Mouse (Mus musculus): ENCODE results near the gene Ppp1cb. TPM values are rescaled to one million over a fixed set of nuclear protein-coding genes. Genes with fewer than 3 reads are reported as not detected.

Ppp1cb gene
- polyA plus RNA-seq, 1 experiment from 2014 or later, result 254 TPM

- H3K27me3 ChIP-seq (ENCODE audit: control insufficient read depth, insufficient read depth, low read length), result no peaks in the 10 kb centered on the region
- 60% methylated on average over 5 of the region's 5 CpGs for WGBS
- no peak overlapping the region for H3K9ac ChIP-seq (replicated peaks; ENCODE audit: low read length)
- H3K9me3 ChIP-seq (ENCODE audit: control insufficient read depth, low read length), result no peaks in the 10 kb centered on the region
- ATAC-seq (ENCODE audit: low FRiP score, low TSS enrichment) (no peak), DNase-seq (no peak)
- H3K4me2 ChIP-seq (ENCODE audit: low read length), result no peak overlapping the region
- no peaks in the 10 kb centered on the region for H3K36me3 ChIP-seq (ENCODE audit: control insufficient read depth, insufficient read depth, low read length)
- H3K4me3 ChIP-seq (replicated peaks; ENCODE audit: low read depth, low read length), result no peak overlapping the region
- no peaks in the 10 kb centered on the region for H3K4me1 ChIP-seq (ENCODE audit: control insufficient read depth, insufficient read depth, low read length)
- no peak overlapping the region for H3K27ac ChIP-seq (replicated peaks; ENCODE audit: low read depth, low read length)
Measured at GRCm38 (mm10) chr5:32437901-32438563, 20.6 kb upstream of the Ppp1cb start.

GRCm38 (mm10) chr5:32438564-32438922, 20.1 kb upstream of the Ppp1cb start:
- WGBS, result 79% methylated on average over 2 of the region's 2 CpGs
- Histone ChIP-seq H3K9ac (replicated peaks; ENCODE audit: low read length) (no peak overlapping the region), H3K36me3 (ENCODE audit: control insufficient read depth, insufficient read depth, low read length) (no peaks in the 10 kb centered on the region), H3K27ac (replicated peaks; ENCODE audit: low read depth, low read length) (no peak overlapping the region), H3K4me2 (ENCODE audit: low read length) (no peak overlapping the region), H3K9me3 (ENCODE audit: control insufficient read depth, low read length) (no peaks in the 10 kb centered on the region), H3K4me3 (replicated peaks; ENCODE audit: low read depth, low read length) (no peak overlapping the region), H3K4me1 (ENCODE audit: control insufficient read depth, insufficient read depth, low read length) (no peaks in the 10 kb centered on the region), H3K27me3 (ENCODE audit: control insufficient read depth, insufficient read depth, low read length) (no peaks in the 10 kb centered on the region)
- ATAC-seq (ENCODE audit: low FRiP score, low TSS enrichment) (no peak), DNase-seq (no peak)

DNA sequence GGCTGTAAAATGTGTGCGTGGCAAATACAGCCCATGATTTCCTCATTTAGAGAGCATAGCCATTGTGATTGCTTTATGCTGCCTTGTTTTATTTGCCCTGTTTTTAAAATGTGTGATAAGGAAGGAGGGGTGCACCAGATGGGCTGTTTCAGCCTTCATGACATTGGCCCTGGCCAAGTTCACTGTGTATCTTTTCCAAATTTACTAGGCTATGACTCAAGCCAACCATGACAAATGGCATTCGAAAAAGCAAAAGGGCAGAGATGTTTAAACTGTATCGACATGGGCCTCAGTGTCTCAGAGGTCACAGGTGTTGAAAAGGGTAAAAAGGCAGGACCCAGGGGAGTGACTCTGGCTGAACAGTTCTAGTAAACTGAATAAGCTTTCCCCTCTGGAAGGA, 17.3 kb upstream of the Ppp1cb start:
- Histone ChIP-seq H3K9me3 (ENCODE audit: control insufficient read depth, low read length) (no peaks in the 10 kb centered on the region), H3K36me3 (ENCODE audit: control insufficient read depth, insufficient read depth, low read length) (no peaks in the 10 kb centered on the region), H3K4me3 (replicated peaks; ENCODE audit: low read depth, low read length) (no peak overlapping the region), H3K4me2 (ENCODE audit: low read length) (no peak overlapping the region), H3K4me1 (ENCODE audit: control insufficient read depth, insufficient read depth, low read length) (no peaks in the 10 kb centered on the region), H3K9ac (replicated peaks; ENCODE audit: low read length) (no peak overlapping the region), H3K27me3 (ENCODE audit: control insufficient read depth, insufficient read depth, low read length) (no peaks in the 10 kb centered on the region), H3K27ac (replicated peaks; ENCODE audit: low read depth, low read length) (no peak overlapping the region)
- ATAC-seq (ENCODE audit: low FRiP score, low TSS enrichment) (no peak), DNase-seq (no peak)
- 81% methylated on average over 3 of the region's 3 CpGs for WGBS

DNA sequence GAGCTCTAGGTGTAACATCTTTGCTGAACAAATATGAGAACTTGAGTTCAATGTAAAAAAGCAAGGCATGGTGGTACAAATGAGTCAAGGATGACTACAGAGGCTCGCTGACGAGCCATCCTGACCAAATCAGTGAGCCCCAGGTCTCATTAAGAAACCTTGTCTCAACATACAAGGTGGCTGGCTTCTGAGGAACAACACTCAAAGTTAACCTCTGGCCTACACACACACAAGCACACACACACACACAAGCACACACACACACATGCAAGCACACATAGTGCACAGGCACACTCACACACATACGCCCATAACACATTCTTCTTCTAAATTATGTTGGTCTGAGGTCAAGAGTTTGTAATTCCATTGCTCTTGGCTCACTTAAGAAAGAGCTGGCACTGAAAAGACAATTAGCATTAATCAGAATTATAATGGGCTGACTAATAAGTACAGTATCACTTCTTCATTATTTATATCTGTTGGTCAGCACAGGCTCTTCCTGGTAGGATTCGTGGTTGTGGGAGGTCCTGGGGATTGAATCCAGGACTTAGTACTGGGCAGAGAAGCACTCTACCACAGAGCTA, 16.6 kb upstream of the Ppp1cb start:
- 89% methylated on average over 4 of the region's 4 CpGs for WGBS

DNA sequence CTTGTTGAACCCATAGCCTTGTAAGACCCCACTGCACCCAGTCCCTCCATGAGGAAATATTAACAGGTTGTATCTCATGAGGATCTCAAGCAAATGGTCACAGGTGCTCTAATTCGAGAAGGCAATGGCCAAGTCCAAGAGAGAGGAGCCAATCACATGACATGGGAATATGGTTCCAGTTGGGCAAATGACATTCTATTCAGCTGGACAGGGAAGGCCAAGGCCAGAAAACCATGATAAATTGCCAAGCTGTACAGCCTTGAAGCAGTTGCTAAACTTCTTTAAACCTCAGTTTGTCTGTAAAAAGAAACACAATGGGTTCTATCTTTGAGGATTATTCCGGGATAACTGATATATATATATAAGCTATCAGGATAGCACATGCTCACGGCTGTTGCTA, 14.7 kb upstream of the Ppp1cb start:
- H3K27ac ChIP-seq (replicated peaks; ENCODE audit: low read depth, low read length), result no peak overlapping the region
- no peaks in the 10 kb centered on the region for H3K4me1 ChIP-seq (ENCODE audit: control insufficient read depth, insufficient read depth, low read length)
- ATAC-seq (ENCODE audit: low FRiP score, low TSS enrichment) (no peak), DNase-seq (no peak)
- no peaks in the 10 kb centered on the region for H3K36me3 ChIP-seq (ENCODE audit: control insufficient read depth, insufficient read depth, low read length)
- H3K4me3 ChIP-seq (replicated peaks; ENCODE audit: low read depth, low read length), result no peak overlapping the region
- 92% methylated on average over 3 of the region's 3 CpGs for WGBS
- H3K4me2 ChIP-seq (ENCODE audit: low read length), result no peak overlapping the region
- H3K9ac ChIP-seq (replicated peaks; ENCODE audit: low read length), result no peak overlapping the region
- no peaks in the 10 kb centered on the region for H3K9me3 ChIP-seq (ENCODE audit: control insufficient read depth, low read length)
- H3K27me3 ChIP-seq (ENCODE audit: control insufficient read depth, insufficient read depth, low read length), result no peaks in the 10 kb centered on the region

More for the DNA sequence above, 16.6 kb upstream of the Ppp1cb start:
- Histone ChIP-seq H3K27ac (replicated peaks; ENCODE audit: low read depth, low read length) (no peak overlapping the region), H3K9me3 (ENCODE audit: control insufficient read depth, low read length) (no peaks in the 10 kb centered on the region), H3K9ac (replicated peaks; ENCODE audit: low read length) (no peak overlapping the region), H3K27me3 (ENCODE audit: control insufficient read depth, insufficient read depth, low read length) (no peaks in the 10 kb centered on the region), H3K4me2 (ENCODE audit: low read length) (no peak overlapping the region), H3K4me1 (ENCODE audit: control insufficient read depth, insufficient read depth, low read length) (no peaks in the 10 kb centered on the region), H3K36me3 (ENCODE audit: control insufficient read depth, insufficient read depth, low read length) (no peaks in the 10 kb centered on the region), H3K4me3 (replicated peaks; ENCODE audit: low read depth, low read length) (no peak overlapping the region)
- ATAC-seq (ENCODE audit: low FRiP score, low TSS enrichment), result no peak
- no peak for DNase-seq

- Histone ChIP-seq H3K4me3 (replicated peaks; ENCODE audit: low read depth, low read length) (no peak overlapping the region), H3K27ac (replicated peaks; ENCODE audit: low read depth, low read length) (no peak overlapping the region), H3K36me3 (ENCODE audit: control insufficient read depth, insufficient read depth, low read length) (no peaks in the 10 kb centered on the region), H3K4me2 (ENCODE audit: low read length) (no peak overlapping the region), H3K27me3 (ENCODE audit: control insufficient read depth, insufficient read depth, low read length) (no peaks in the 10 kb centered on the region), H3K9ac (replicated peaks; ENCODE audit: low read length) (no peak overlapping the region), H3K9me3 (ENCODE audit: control insufficient read depth, low read length) (no peaks in the 10 kb centered on the region), H3K4me1 (ENCODE audit: control insufficient read depth, insufficient read depth, low read length) (no peaks in the 10 kb centered on the region)
- ATAC-seq (ENCODE audit: low FRiP score, low TSS enrichment), result no peak
- 41% methylated on average over 11 of the region's 11 CpGs for WGBS
- DNase-seq, result no peak
Measured at GRCm38 (mm10) chr5:32445287-32445921, 13.2 kb upstream of the Ppp1cb start.

DNA sequence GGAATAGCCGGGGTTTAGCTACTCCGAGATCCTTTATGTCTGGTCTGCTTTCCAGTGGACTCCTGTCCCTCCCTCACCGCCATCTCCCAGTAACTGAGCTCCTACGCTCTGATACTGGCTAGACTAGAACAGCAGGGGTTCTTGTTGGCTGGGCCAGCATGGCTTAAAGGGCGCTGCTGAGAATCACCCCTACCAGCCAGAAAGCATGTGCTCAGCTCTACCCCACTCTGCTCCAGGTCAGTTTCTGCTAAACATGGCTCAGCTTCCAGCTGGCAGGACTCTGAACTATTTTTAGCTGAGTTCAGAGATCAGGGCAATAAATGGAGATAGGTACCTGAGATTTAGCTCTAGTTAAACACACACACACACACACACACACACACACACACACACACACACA, 12.2 kb upstream of the Ppp1cb start:
- 48% methylated on average over 5 of the region's 5 CpGs for WGBS
- H3K9me3 ChIP-seq (ENCODE audit: control insufficient read depth, low read length), result no peaks in the 10 kb centered on the region
- H3K9ac ChIP-seq (replicated peaks; ENCODE audit: low read length), result no peak overlapping the region
- no peaks in the 10 kb centered on the region for H3K36me3 ChIP-seq (ENCODE audit: control insufficient read depth, insufficient read depth, low read length)
- no peak for ATAC-seq (ENCODE audit: low FRiP score, low TSS enrichment)
- H3K27ac ChIP-seq (replicated peaks; ENCODE audit: low read depth, low read length), result no peak overlapping the region
- no peaks in the 10 kb centered on the region for H3K27me3 ChIP-seq (ENCODE audit: control insufficient read depth, insufficient read depth, low read length)
- no peak overlapping the region for H3K4me3 ChIP-seq (replicated peaks; ENCODE audit: low read depth, low read length)
- no peak for DNase-seq
- no peak overlapping the region for H3K4me2 ChIP-seq (ENCODE audit: low read length)
- no peaks in the 10 kb centered on the region for H3K4me1 ChIP-seq (ENCODE audit: control insufficient read depth, insufficient read depth, low read length)

DNA sequence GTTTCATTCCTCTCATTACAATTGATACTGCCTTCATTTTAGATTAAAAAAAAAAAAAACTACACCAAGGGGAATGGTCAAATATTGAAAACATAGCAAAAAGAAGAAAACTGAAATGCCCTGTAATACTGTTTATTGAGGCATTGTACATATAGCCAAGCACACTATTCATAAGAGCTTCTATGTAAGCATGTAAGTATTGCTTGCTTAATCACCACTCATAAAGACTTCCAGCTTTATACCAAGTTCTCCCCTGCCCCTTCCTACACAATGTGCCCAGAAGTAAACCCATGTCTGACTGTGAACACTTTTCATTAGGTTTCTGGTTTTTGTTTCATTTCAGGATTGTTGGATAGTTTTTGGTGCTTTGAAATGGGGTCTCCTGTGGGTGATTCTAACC, 11.8 kb upstream of the Ppp1cb start:
- H3K9ac ChIP-seq (replicated peaks; ENCODE audit: low read length), result no peak overlapping the region
- H3K27ac ChIP-seq (replicated peaks; ENCODE audit: low read depth, low read length), result no peak overlapping the region
- no peak for DNase-seq

More for the DNA sequence above, 11.8 kb upstream of the Ppp1cb start:
- H3K4me1 ChIP-seq (ENCODE audit: control insufficient read depth, insufficient read depth, low read length), result no peaks in the 10 kb centered on the region
- no peak overlapping the region for H3K4me3 ChIP-seq (replicated peaks; ENCODE audit: low read depth, low read length)
- no peaks in the 10 kb centered on the region for H3K27me3 ChIP-seq (ENCODE audit: control insufficient read depth, insufficient read depth, low read length)
- no peak overlapping the region for H3K4me2 ChIP-seq (ENCODE audit: low read length)
- H3K9me3 ChIP-seq (ENCODE audit: control insufficient read depth, low read length), result no peaks in the 10 kb centered on the region
- no peaks in the 10 kb centered on the region for H3K36me3 ChIP-seq (ENCODE audit: control insufficient read depth, insufficient read depth, low read length)
- no peak for ATAC-seq (ENCODE audit: low FRiP score, low TSS enrichment)
